Mouse (Mus musculus): ENCODE data around the gene Nfia.

Gene Nfia

DNA sequence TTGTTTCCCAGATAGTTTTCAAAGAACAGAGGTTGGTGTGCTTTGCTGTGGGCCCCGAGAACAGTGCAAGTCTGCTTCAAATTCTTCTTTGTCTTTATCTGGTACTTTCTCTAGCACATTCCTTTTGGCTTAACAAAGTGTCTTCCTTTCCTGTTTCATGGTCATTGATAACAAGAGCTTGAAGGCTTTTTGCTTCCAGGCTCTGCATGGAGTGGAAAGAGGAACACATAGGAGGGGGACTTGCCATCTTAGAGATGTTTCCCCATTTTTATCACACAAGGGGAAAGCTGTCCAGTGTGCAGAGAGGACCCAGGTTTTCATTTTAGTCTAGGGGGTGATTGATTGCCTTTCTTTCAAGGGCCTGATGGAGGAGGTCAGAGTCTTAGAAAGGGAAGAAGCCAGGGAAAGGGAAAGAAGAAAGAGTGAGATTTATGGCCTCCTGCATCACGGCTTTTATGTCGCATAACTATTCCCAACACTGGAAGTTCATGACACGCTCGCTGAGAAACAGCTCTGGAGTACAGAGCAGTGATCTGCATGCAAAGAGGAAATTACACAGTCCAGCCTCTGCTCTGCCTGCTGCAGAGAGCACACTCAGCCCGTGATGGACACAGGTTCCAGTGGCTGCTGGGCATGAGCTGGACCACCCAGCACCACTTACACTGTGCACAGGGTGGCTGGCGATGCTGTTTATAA, 67.0 kb downstream of the Nfia start:
- no peak for DNase-seq (ENCODE audit: low spot score in 2 of 2)

DNA sequence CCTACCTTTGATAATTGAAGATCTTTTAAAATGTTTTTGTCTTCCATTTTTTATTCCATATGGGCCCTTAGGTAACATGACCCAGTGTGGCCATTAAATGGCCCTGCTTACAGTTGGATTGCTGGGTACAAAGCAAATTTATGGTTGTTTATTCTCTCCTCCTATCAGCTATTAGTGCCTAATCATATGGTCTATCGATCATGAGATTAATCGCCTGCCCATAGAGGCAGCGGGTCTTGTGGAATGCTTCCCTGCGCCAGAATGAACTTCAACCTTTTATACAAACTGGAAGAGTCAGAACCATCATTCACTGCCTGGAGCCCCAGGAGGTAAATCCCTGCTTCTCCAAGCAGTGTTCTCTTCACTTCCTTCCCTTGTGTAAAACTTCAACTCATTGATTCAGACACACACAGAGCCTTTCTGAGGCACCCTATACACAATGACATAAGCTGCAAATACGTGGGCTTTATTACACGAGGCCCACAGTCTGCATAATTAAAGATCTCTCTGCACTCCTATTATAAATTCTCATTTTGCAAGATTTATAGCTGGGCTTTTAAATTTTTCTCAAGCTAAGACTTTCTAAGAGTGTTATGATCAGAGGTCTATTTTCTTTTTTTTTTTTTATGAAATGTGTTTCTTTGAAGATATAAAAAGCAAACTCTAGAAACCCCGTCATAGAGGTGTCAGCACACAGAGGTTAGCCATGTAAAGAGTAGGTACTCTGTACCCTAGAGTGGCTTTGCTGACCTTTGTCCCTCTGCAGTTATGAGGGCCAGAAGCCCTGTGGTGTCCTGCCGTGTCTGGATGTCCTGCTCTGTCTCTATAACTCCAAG, 67.9 kb downstream of the Nfia start:
- DNase-seq (ENCODE audit: low spot score in 2 of 2): no peak

- no peak for DNase-seq (ENCODE audit: low spot score in 2 of 2)
Measured at GRCm38 (mm10) chr4:97841063-97841595, 68.6 kb downstream of the Nfia start.

GRCm38 (mm10) chr4:97841745-97842144, 69.2 kb downstream of the Nfia start:
- no peak for DNase-seq (ENCODE audit: low spot score in 2 of 2)

GRCm38 (mm10) chr4:97843981-97844690, 71.6 kb downstream of the Nfia start:
- DNase-seq (ENCODE audit: low spot score in 2 of 2): no peak

- DNase-seq (ENCODE audit: low spot score in 2 of 2): peak in 1 of 2 experiments; percentile 22
Measured at GRCm38 (mm10) chr4:97844899-97845298, 72.4 kb downstream of the Nfia start.

DNA sequence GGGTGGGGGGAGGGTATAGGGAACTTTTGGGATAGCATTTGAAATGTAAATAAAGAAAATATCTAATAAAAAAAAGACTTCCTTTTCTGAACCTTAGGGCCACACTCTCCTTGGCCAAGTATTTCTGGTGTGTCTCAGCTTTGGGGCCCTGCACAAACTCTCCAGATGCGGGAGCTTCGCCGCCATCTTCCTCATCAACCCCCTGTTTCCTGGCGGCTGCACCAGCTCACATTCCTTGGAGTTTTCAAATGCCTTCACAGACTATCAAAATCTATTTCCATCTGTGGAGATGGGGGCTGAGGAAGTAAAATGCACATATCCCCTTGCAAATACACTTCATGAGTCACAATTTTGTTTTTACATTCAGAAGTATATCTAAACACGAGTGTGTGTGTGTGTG, 75.1 kb downstream of the Nfia start:
- DNase-seq (ENCODE audit: low spot score in 2 of 2): no peak

DNA sequence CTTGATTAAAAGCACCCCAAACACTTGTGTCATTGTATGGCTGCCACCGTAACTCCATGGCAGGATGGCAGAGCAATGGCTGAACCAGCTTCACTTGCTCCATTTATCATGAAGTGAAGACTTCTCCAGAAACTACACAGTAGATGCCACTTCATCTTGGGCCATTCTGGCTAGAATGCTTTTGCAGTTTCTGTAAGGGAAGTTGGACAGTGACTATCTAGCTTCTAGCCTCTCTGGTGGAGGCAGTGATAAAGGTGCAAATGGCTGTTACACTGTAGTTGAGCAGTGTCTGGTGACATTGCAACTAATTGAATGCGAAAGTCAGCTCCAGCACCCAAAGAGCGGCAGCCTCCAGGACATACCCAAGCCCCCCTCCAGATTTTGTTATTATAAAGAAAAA, 78.5 kb downstream of the Nfia start:
- no peak for DNase-seq (ENCODE audit: low spot score in 2 of 2)

DNA sequence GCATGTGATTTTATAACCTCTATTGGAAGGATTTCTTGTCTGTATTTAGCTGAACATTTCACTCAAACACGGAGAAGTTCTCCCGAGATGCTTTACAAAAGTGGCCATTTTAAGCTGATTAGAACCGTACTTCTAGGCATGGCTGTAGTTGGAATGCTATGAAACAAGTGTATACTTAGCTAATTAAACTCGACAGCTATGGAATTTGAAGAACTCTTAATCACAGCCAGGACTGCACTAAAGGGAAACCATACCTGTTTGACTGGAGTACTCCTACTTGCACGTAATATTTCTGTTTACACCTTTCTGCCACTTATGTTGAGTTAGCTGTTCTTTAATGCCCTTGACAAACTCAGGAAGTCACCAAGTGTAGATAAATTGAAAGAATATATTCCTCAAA, 79.2 kb downstream of the Nfia start:
- DNase-seq (ENCODE audit: low spot score in 2 of 2): no peak

DNA sequence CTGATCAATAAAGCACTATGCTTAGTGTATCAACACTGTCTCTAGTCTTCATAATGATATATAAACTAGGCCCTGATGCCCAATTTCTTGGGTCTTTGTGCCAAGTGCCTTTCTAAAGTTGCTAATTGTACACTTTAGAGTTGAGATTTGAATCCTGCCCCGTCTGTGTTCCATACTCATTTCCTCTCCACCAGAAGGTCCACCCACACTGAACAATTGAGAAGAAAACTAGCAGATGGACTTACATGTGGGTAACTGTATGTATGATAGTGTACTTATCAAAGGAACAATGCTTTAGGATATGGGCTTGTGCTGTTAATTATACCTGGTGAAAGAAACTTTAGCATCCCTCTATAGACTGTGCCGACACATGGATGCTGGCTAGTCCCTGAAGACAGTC, 80.1 kb downstream of the Nfia start:
- no peak for DNase-seq (ENCODE audit: low spot score in 2 of 2)

DNA sequence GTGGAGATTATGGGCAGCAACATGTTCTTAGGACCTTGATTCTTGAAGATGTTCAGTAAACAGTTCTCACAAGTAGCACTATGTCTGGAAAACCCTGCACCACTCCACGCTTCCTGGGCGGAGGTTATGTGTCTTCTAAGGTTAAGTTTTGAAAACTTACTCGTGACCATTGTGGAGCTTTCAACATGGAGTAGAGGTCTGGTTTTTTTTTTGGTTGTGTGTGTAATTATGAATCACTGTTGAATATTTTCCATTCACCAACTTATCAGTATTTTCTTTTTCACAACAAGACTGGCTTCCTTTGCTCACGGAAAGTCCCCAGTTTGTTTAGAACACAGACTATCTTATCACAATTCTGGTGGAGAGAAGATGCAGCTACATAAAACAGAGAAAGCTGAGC, 82.2 kb downstream of the Nfia start:
- DNase-seq (ENCODE audit: low spot score in 2 of 2): no peak

- DNase-seq (ENCODE audit: low spot score in 2 of 2): no peak
Measured at GRCm38 (mm10) chr4:97855712-97856420, 83.3 kb downstream of the Nfia start.

- DNase-seq (ENCODE audit: low spot score in 2 of 2): no peak
Measured at GRCm38 (mm10) chr4:97857549-97857948, 85.0 kb downstream of the Nfia start.

DNA sequence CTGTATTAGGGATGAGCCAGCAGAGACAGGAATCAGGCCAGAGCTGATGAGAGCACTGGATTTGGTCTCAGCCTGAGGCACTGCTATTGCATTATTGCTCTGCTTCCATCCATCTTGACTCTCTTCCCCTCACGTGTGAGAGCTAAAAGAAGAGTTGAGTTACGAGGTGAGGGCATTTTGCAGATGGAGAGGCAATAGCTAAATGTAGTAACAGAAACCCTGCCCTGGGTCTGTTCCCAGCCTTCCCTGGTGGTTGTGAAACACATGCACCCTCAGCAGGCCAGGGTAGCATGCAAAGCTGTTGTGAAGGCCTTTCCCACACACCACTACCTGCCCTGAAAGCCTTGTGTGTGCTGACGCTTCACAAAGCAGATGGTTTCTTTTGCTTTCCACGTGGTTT, 86.9 kb downstream of the Nfia start:
- DNase-seq (ENCODE audit: low spot score in 2 of 2): no peak

DNA sequence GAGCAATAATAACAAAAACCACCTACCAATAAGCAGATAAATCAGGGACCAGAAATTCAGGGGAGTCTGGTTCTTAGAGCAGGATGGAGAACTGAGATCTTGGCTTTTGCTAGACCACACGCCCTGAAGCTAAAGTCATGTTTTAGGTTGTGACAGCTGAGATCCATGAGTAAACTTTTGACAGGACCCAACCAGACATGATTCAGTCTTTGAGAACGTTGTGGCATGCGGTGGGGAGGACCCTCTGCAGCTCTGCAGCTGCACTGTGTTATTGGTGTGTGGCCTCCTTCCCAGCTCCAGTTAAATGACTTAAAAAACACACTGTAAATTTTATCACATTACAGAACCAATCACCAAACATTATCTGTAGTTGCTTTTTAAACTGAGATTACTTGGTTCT, 87.8 kb downstream of the Nfia start:
- no peak for DNase-seq (ENCODE audit: low spot score in 2 of 2)

- DNase-seq (ENCODE audit: low spot score in 2 of 2): no peak
Measured at GRCm38 (mm10) chr4:97860791-97861344, 88.3 kb downstream of the Nfia start.

DNA sequence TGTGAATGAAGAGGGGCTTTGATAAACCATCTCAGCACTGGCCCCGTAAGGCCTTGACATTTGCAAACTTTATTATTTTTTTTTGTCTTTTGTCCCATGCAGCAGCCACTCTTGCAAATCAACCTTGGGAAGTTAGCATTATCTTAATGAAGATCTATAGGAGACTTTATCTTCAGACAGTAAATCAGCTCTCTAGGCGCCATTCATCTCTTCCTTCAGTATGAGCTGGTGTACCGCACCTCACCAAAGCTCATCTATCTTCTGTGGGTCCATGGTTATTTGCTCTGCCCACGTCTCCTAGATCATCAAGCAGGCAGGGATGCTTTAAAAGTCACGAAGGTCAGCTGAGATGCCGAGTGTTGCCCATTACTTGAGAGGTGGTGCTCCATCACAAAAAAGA, 89.8 kb downstream of the Nfia start:
- no peak for DNase-seq (ENCODE audit: low spot score in 2 of 2)

GRCm38 (mm10) chr4:97864276-97864675, 91.7 kb downstream of the Nfia start:
- no peak for DNase-seq (ENCODE audit: low spot score in 2 of 2)

DNA sequence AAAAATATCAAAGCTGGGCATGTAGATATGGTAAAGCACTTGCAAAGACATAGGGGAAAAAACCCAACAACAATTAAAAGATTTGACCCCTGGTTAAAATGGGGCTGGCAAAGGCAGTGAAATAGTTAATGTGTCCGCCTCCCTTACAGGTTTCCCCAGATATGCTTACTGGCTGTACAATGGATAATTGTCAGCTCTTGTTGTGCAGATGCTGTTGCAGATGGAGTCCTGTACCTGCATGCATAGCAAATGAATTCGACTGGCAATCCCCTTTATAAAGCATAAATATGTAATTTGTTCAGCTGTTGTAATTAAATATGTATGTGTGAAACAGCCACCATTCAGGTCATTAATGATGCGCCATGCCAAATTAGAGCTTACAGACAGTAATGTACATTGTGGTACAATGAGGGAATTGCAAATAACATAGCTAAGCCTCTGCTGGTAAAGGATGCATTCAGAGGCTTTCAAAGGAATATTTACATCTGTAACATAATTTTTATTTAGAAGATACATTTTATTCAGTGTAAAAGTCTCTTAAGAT, 92.9 kb downstream of the Nfia start:
- no peak for DNase-seq (ENCODE audit: low spot score in 2 of 2)

GRCm38 (mm10) chr4:97866463-97866862, 93.9 kb downstream of the Nfia start:
- DNase-seq (ENCODE audit: low spot score in 2 of 2): no peak

DNA sequence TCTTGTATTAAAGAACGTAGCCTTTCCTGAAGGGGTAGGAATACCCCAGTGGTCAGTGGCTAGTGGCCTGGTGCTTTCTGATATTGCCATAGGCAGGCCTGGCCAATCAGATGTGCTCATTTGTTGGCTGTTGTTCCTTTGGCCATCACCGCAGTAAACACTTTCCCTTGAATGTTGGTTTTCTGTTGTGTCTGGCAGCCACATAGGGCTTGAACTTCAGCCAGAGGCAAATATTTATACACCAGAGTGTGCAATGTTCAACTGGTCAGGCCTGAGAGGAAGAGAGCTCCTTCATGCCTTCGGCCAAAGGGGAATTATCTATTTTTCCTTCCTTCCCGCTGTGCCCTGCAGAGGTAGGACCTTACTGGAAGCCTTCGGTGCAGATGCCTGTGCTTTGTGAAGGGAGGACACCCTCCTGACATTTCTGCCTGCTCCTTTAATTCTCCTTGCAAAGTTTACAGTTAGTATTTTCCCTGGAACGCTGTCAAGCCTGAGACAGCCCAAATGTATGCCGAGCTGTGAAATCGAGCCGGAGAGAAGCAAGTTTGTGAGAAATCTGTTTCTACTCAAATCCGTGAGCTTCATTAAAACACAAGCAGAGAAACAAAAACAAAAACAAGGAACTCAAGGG, 95.9 kb downstream of the Nfia start:
- no peak for DNase-seq (ENCODE audit: low spot score in 2 of 2)

Measured in frontal cortex, postnatal 36 days (tissue).